Mouse (Mus musculus): ENCODE measurements around the gene Elac2. TPM values are rescaled to one million over a fixed set of nuclear protein-coding genes. Genes with fewer than 3 reads are reported as not detected.

Gene Elac2
- 5.3 TPM for polyA plus RNA-seq (2014; fragmentation: Illumina TruSeq; extraction: RNeasy Lipid Tissue Mini Kit (QIAGEN cat#74804); ENCODE audit: low read depth, low replicate concordance)

DNA sequence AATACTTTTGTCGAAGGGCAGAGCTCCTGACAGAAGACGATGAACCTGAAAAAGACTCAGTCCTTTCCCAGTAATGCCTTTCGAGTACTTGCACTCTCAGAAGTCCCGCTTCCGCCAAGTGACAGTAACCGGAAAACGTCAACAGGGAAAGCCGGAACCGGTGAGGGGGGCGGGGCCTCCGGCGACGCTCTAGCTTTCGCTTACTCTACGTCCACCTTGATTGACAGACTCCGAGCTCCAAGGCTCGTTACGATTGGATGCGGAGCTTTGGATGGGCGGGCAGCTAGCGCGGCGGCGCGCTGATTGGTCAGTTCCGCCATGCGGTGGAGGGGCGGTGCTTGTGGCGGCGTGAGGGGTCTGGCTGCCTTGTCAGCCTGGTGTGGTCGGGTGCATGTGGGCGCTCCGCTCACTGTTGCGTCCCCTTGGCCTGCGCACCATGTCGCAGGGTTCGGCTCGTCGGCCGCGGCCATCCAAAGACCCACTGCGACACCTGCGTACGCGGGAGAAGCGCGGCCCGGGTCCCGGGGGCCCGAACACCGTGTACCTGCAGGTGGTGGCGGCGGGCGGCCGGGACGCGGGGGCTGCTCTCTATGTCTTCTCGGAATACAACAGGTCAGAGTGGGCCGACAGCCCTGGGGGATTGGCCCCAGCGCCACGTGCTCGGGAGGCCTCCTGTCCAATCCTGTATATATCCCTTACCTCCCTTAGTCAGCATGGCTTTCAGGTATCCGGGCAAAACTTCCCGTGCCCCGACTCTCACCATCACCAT lies at the start of gene Elac2:
Gene Elac2 (plus strand): TSS at position 319 of the 769 bp plus-strand sequence.

Other genes starting within 250 kb of the Elac2 start
- 6.2 TPM for gene 1700086D15Rik, start 180.9 kb downstream of the Elac2 start, polyA plus RNA-seq (2014; fragmentation: Illumina TruSeq; extraction: RNeasy Lipid Tissue Mini Kit (QIAGEN cat#74804); ENCODE audit: low read depth, low replicate concordance)
- 2.4 TPM for gene Arhgap44, start 183.9 kb downstream of the Elac2 start, polyA plus RNA-seq (2014; fragmentation: Illumina TruSeq; extraction: RNeasy Lipid Tissue Mini Kit (QIAGEN cat#74804); ENCODE audit: low read depth, low replicate concordance)